Mouse (Mus musculus) bone marrow macrophage, adult 2 months (primary cell): ENCODE measurements at regions not wholly inside any gene's neighbourhood (a gene's known extent, or its start where the extent isn't known, plus 50 kb on each side); places are given as distances from the start of the nearest gene placed in this dataset.

Experiments
- H3K27ac ChIP-seq: 2 replicates; pipeline ENCODE4 v1.5.1; 2012; ENCODE audit warnings: low read depth, low read length; ENCODE audit not compliant: insufficient read depth
- H3K4me1 ChIP-seq: 2 replicates; pipeline ENCODE4 v1.6.1; 2012; ENCODE audit warnings: low read length; ENCODE audit not compliant: control insufficient read depth, insufficient read depth
- H3K4me3 ChIP-seq: 2 replicates; pipeline ENCODE4 v1.5.1; 2012; ENCODE audit warnings: mild to moderate bottlenecking, low read length, moderate library complexity; ENCODE audit not compliant: insufficient read depth
- CTCF ChIP-seq: IDR thresholded peaks from 2 replicates; pipeline ENCODE4 v1.5.1; 2012; ENCODE audit warnings: low read depth, mild to moderate bottlenecking, low read length, moderate library complexity
- POLR2A ChIP-seq: IDR thresholded peaks from 2 replicates; pipeline ENCODE4 v1.6.1; 2012; ENCODE audit warnings: mild to moderate bottlenecking, low read depth, low read length, borderline replicate concordance

DNA sequence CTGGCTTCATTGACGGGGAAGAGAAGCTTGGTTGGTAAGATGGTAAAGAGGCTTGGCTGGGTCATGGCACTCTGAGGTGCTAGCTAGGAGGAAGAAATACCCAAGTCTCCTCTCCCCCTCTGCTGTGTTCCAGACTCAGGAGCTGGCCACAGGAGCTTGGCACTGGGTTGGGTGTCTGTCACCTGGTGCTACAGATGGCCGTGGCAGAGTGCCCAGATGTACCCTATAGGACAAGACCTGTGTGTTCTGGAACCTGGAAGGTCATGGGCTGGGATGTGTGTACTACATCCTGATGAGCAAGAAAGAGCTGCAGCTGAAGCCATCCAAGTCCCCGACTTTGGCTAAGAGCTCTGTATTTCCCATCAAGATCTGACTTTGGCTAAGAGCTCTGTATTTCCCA lies 72.4 kb downstream of the Nupl2 start:
- H3K4me1 ChIP-seq, result no peaks in the 10 kb centered on the region
- no peak overlapping the region for H3K27ac ChIP-seq
- no peak for TF ChIP-seq CTCF
- no peak for TF ChIP-seq POLR2A
- H3K4me3 ChIP-seq, result no peak overlapping the region

DNA sequence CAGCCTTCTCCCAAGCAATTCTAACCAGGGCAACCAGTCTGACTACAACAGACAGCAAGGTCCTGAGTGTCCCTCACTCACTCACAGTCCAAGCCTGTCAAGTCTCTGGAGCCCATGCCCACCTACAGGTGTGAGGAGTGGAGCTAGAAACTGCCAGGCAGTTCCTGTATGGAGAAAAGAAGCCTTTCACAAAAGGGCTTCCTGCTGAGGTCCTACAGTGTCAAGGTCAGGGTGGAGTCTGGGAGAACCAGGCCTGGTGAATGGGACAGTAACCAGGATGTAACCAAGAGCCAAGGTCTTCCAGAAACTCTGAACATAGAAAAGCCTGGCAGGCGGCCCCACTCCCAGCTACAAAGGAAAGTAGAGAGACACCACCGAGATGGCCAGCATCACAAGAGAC lies 74.2 kb downstream of the Nupl2 start:
- H3K4me3 ChIP-seq, result no peak overlapping the region
- H3K4me1 ChIP-seq, result no peaks in the 10 kb centered on the region
- no peak overlapping the region for H3K27ac ChIP-seq
- no peak for TF ChIP-seq CTCF
- TF ChIP-seq POLR2A, result no peak

GRCm38 (mm10) chr5:24244211-24244610 lies 79.4 kb downstream of the Nupl2 start:
- H3K27ac ChIP-seq, result no peak overlapping the region
- no peaks in the 10 kb centered on the region for H3K4me1 ChIP-seq
- TF ChIP-seq CTCF (no peak), POLR2A (no peak)
- H3K4me3 ChIP-seq, result no peak overlapping the region

GRCm38 (mm10) chr5:24255421-24255820 lies 90.7 kb downstream of the Nupl2 start:
- Histone ChIP-seq H3K4me1 (no peaks in the 10 kb centered on the region), H3K27ac (no peak overlapping the region), H3K4me3 (no peak overlapping the region)
- TF ChIP-seq CTCF, result no peak
- no peak for TF ChIP-seq POLR2A

DNA sequence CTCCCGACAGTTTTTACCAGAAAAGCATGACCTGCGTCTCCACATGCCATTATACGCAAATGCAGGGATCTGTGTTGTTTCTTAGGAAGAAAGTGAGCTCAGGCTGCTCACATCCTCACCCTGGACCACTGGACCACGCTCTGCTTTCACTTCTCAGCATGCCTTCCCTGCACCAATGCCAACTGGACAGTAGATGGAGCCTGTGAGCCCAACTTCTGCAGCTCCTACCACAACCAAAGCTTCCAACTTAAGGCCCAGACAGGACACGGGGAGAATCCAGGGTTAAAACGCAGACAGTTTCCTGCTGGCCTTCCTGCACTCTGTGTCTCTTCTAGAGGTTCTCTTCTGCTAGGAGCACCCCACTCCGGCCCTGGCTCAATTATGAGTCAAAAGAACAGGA lies 90.3 kb downstream of the Kcnh2 start:
- no peak overlapping the region for H3K27ac ChIP-seq
- TF ChIP-seq CTCF (peak; percentile 80), POLR2A (no peak)
- no peak overlapping the region for H3K4me3 ChIP-seq
- H3K4me1 ChIP-seq, result peaks cover 43% of the 10 kb centered on the region

DNA sequence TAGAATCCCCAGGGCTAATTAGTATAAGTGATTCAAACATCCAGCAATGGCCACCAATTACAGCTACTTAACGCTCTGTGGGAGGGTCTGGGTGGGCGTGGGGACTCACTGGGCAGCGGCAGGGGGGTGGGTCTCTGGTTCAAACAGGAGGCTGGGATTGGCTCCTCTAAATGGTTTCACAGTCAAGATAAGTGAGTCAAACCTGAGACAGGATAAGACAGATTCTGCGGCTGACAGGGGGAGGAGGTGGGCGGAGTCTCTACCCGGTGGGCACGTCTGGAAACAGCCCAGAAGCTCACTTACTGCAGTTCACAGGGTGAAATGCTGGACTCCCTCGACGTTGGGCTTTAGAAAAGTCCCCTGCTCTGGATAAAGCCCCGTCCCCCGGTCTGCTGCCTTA lies 89.3 kb downstream of the Kcnh2 start:
- Histone ChIP-seq H3K27ac (no peak overlapping the region), H3K4me1 (peaks cover 48% of the 10 kb centered on the region), H3K4me3 (no peak overlapping the region)
- TF ChIP-seq POLR2A, result no peak

GRCm38 (mm10) chr5:24264151-24264550 lies 87.3 kb downstream of the Kcnh2 start:
- peak overlapping the region; percentile 89 for H3K27ac ChIP-seq
- no peak overlapping the region for H3K4me3 ChIP-seq
- peaks cover 50% of the 10 kb centered on the region for H3K4me1 ChIP-seq

DNA sequence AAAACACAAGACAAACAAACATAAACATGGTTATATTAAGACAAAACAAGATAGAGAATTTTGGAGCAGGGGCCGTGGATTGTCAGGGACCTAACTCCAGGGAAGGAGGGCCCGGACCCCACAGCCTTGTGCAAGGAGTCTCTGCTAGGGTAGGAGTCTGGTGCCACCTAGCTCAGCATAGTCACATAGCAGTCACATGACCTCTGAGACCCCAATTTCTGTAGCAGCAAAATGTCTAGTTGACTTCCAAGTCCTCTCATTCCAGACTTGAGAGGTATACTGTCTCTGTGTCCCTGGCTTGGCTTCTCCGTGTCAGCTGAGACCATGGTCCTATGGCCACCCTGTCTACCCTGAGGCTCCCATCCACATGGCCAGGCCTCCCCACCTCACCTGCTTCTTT lies 86.0 kb downstream of the Kcnh2 start:
- TF ChIP-seq POLR2A (no peak), CTCF (no peak)
- Histone ChIP-seq H3K4me1 (peaks cover 50% of the 10 kb centered on the region), H3K27ac (peak overlapping the region; percentile 89), H3K4me3 (no peak overlapping the region)

More at GRCm38 (mm10) chr5:24264151-24264550, 87.3 kb downstream of the Kcnh2 start:
- TF ChIP-seq POLR2A, result no peak
- TF ChIP-seq CTCF, result no peak

DNA sequence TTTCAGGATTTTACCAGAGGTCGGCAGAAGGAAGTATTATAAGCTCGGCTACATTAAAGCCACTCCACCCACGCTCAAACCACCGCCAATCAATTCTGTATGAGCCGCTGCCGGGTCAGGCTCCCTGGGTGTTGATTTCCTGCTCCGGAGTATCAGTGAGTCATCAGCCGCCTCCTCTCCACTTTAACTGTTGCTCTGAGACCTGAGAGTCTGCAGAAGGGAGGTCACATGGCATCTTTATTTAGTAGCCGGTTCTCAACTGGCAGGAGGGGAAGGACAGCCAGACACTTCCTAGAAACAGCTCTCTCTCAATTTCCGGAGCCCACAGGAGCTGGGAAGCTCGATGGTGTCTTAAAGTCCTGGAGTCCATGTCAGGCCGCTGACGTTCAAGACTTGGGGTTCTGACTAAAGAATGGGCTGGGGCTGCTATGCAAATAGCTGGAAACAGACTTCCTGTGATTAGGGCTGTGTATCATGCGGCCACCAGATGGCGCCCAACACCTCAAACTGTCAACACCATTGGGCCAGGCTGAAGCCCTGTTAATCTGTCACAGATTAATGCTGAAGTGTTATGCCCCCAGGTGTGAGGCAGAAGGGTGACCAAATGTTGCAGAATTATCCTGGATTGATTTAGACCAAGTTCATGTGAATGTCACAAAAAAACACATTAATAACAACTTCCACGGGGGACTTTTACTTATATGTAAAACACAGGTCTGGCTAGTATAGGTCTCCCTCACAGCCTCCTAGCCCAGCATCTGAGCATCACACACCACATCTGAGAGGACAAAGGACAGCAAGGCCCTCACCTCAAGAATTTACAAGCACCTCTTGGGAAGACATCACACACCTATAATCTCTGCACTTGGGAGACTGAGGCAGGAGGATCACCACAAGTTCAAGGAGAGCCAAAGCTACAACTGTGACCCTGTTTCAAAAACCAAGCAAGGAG lies 84.8 kb downstream of the Kcnh2 start:
- Histone ChIP-seq H3K4me3 (peak overlapping the region; percentile 24), H3K27ac (peak overlapping the region; percentile 89), H3K4me1 (peaks cover 45% of the 10 kb centered on the region)
- peak; percentile 99 for TF ChIP-seq CTCF
- no peak for TF ChIP-seq POLR2A
